Mouse (Mus musculus): ENCODE results near the gene Prkce.

DNA sequence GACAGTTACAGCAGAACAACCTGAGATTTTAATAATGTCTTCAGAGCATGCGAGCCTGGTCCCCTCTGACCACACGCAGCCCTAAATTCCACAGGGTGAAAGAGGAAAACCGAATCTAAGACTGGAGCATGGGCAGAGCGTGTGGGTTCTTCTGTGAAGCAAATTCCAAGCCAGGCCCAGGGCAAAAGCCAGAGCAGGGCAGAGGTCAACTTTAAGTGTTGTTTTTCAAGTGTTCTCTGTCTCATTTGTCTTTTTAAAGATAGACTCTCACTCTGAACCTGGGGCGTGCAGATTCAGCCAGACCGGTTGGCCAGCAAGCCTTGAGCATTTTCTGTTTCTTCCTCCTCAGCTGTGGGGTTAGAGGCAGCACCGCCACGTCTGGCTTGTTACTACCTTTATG is 27.3 kb downstream of the Prkce start:
- no peak for TF ChIP-seq POLR2A (IDR thresholded peaks at IDR 0.05; ENCODE audit: low read depth, low read length)
- no peak for TF ChIP-seq CTCF (IDR thresholded peaks at IDR 0.05; ENCODE audit: extremely low read depth, insufficient read length, insufficient replicate concordance, low read depth, low read length)

All from small intestine, adult 2 months (tissue).